Comparison of ENCODE assay signal across 24 mouse cellular contexts in the genomic region with DNA sequence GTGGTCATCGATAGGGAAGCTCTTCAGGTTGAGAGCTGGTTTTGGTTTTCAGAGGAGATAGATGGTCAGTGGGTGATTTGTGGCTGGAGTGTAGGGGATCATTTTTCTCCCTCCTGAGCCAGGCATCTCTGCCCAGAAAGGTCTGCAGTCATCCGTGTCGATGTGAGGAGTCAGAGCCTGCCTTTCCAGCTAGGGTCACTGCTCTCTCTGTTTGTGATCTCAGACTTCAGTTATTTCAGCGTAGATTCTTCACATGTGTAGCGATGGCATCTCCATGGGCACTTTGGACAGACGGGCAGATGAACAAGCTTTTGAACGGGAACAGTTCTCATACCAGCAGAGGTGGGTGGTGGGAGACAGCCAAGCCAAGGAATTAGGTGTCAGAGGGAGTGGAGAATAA.
DNase-seq lines count a peak whose midpoint lies in the region; ATAC-seq and TF ChIP-seq lines count a peak whose summit lies in the region.
"Had no signal": no experiment of that assay in that cellular context is flagged by ENCODE, and none has a peak within 500 bp of the region (broad histone marks: within the 10 kb centered on the region; RNA-seq: fewer than 3 reads in every experiment).

No protein-coding gene starts in this region.

- no peaks in the 10 kb centered on the region for H3K9me3 ChIP-seq in kidney, embryonic 16.5 days (ENCODE audit: low read length)
- H3K9me3 ChIP-seq: embryonic facial prominence, embryonic 15.5 days; limb, embryonic 15.5 days; midbrain, embryonic 13.5 days had no signal

- peaks cover 67% of the 10 kb centered on the region for H3K4me1 ChIP-seq in kidney, embryonic 16.5 days (ENCODE audit: insufficient read depth, low read length)
- H3K4me1 ChIP-seq: megakaryocyte, embryonic 14.5 days had no signal

- H3K27me3 ChIP-seq in Patski = no peaks in the 10 kb centered on the region
- H3K27me3 ChIP-seq in kidney, embryonic 16.5 days (ENCODE audit: insufficient read depth, low read length) = no peaks in the 10 kb centered on the region
- H3K27me3 ChIP-seq: embryonic facial prominence, embryonic 15.5 days; limb, embryonic 15.5 days; megakaryocyte, embryonic 14.5 days; midbrain, embryonic 13.5 days had no signal

- H3K36me3 ChIP-seq in kidney, embryonic 16.5 days (ENCODE audit: insufficient read depth, low read length) = no peaks in the 10 kb centered on the region
- H3K36me3 ChIP-seq: embryonic facial prominence, embryonic 15.5 days; limb, embryonic 15.5 days; midbrain, embryonic 13.5 days had no signal

- H3K27ac ChIP-seq in kidney, embryonic 16.5 days (ENCODE audit: low read length) = peak overlapping the region; percentile 79
- H3K27ac ChIP-seq: hindbrain, embryonic 14.5 days; left cerebral cortex, adult 2 months; limb, embryonic 15.5 days; liver, embryonic 14.5 days had no signal

- in situ Hi-C loops in Patski (cut with MboI; ENCODE audit: low pct_unique_long_range_greater_than_20kb) = loop anchor here (10.0 kb wide), 1 partner anchor 80 kb away; no protein-coding TSS in a partner anchor

- no peak overlapping the region for H3K9ac ChIP-seq in kidney, embryonic 16.5 days (replicated peaks; ENCODE audit: low read length)
- H3K9ac ChIP-seq: embryonic facial prominence, embryonic 15.5 days; hindbrain, embryonic 14.5 days; limb, embryonic 15.5 days; liver, embryonic 14.5 days; lung, embryonic 14.5 days; midbrain, embryonic 13.5 days had no signal

- POLR2A ChIA-PET in Patski (lab: Charles Lee) = interaction anchor here (0.6 kb wide), 2 partner anchors 486 to 578 kb away, joined by 3 read pairs; no protein-coding TSS in a partner anchor

- WGBS in kidney, embryonic 16.5 days = 23% methylated on average over 7 of the region's 7 CpGs

- no peak overlapping the region for H3K4me3 ChIP-seq in kidney, embryonic 16.5 days (ENCODE audit: low read length)
- H3K4me3 ChIP-seq: embryonic facial prominence, embryonic 15.5 days; left cerebral cortex, adult 2 months; limb, embryonic 15.5 days; megakaryocyte, embryonic 14.5 days; midbrain, embryonic 13.5 days had no signal

- TF ChIP-seq CTCF in Patski (IDR thresholded peaks at IDR 0.05) = no peak

- peak; percentile 31 for DNase-seq in gastrocnemius, postnatal 25 days
- DNase-seq in gastrocnemius, postnatal 4 days (ENCODE audit: low spot score in 2 of 2) = no peak
- peak; percentile 77 for DNase-seq in Patski (ENCODE audit: low read depth, low spot score)
- peak; percentile 61 for DNase-seq in skeletal muscle tissue, adult 2 months (ENCODE audit: low read depth, low spot score)
- DNase-seq in left cerebral cortex, adult 18-20 months (ENCODE audit: low spot score in 2 of 2) = no peak
- DNase-seq: adrenal gland, adult 8-10 months; cerebellum, adult 18-20 months; gastrocnemius, postnatal 36 days; heart, postnatal 4 days; layer of hippocampus, adult 9-11 months; lung, embryonic 14.5 days; thymus, postnatal 4 days had no signal

- peak; percentile 77 for ATAC-seq in Patski
- ATAC-seq in kidney, embryonic 16.5 days (ENCODE audit: low FRiP score, low TSS enrichment) = peak; percentile 76
- ATAC-seq in monocyte, adult 5-6 weeks (replicated peaks; ENCODE audit: insufficient number of reproducible peaks, low FRiP score, low TSS enrichment, poor library complexity, severe bottlenecking) = no peak
- ATAC-seq: CD4-positive, CD25-positive, alpha-beta regulatory T cell, adult 4 months; forebrain, embryonic 14.5 days; inflammation-experienced regulatory T-cells, adult 6 months; midbrain, embryonic 13.5 days had no signal

- H3K4me2 ChIP-seq in kidney, embryonic 16.5 days (replicated peaks; ENCODE audit: low read depth, low read length) = no peak overlapping the region
- H3K4me2 ChIP-seq: embryonic facial prominence, embryonic 15.5 days; hindbrain, embryonic 14.5 days; limb, embryonic 15.5 days; lung, embryonic 14.5 days; midbrain, embryonic 13.5 days had no signal

- CTCF ChIA-PET in Patski (lab: Charles Lee) = interaction anchor here (0.8 to 2.1 kb wide), 3 partner anchors 76 to 101 kb away, joined by 3 to 9 read pairs (median 4); no protein-coding TSS in a partner anchor

Comparison
In these comparisons a context has a peak if more than half of its experiments do, and no peak if none do; other contexts are left out.
1. DNase-seq: peak in gastrocnemius, postnatal 25 days (single experiment), Patski (single experiment) and skeletal muscle tissue, adult 2 months (single experiment); none in gastrocnemius, postnatal 4 days (0 of 2) and left cerebral cortex, adult 18-20 months (0 of 2).